Mouse (Mus musculus) erythroblast, embryonic 14.5 days (primary cell): ENCODE data around the gene Ncoa1.

Experiments used
- GATA1 ChIP-seq: IDR thresholded peaks from 2 replicates; pipeline ENCODE4 v1.6.1; 2012; ENCODE audit warnings: low read length, inconsistent platforms, mixed read lengths
- TAL1 ChIP-seq: IDR thresholded peaks from 3 replicates; pipeline ENCODE4 v1.6.1; 2012; ENCODE audit warnings: low read length, inconsistent platforms, mixed read lengths

GRCm38 (mm10) chr12:4323604-4324003 lies 153.4 kb downstream of the Ncoa1 start:
- TF ChIP-seq GATA1 (no peak), TAL1 (no peak)
